Comparison of ENCODE assay signal across 26 mouse cellular contexts in genomic region chr2:91164991-91165390, GRCm38 (mm10). TPM values are rescaled to one million over a fixed set of nuclear protein-coding genes. Genes with fewer than 3 reads are reported as not detected.
DNase-seq lines count a peak whose midpoint lies in the region; ATAC-seq and TF ChIP-seq lines count a peak whose summit lies in the region.
"Had no signal": no experiment of that assay in that cellular context is flagged by ENCODE, and none has a peak within 500 bp of the region (broad histone marks: within the 10 kb centered on the region; RNA-seq: fewer than 3 reads in every experiment).

No protein-coding gene starts in this region.

- TF ChIP-seq CTCF in MEL (IDR thresholded peaks at IDR 0.05 in 2 of 3, conservative IDR thresholded peaks at IDR 0.05 in 1 of 3; ENCODE audit: control insufficient read depth in 1 of 3, insufficient read depth in 1 of 3, low read depth in 2 of 3, low read length in 3 of 3, poor library complexity in 1 of 3, severe bottlenecking in 1 of 3) = no peak
- no peak for TF ChIP-seq CTCF in liver, postnatal 0 days (IDR thresholded peaks at IDR 0.05; ENCODE audit: low read depth)

- intact Hi-C loops in heart, postnatal 10 days (cut with DNase I) = no loop called here

- peaks cover 15 to 37% of the 10 kb centered on the region in 2 experiments for H3K4me1 ChIP-seq in MEL (ENCODE audit: control insufficient read depth in 1 of 2, insufficient read depth in 2 of 2, low read length in 2 of 2)
- H3K4me1 ChIP-seq in liver, embryonic 13.5 days (replicated peaks) = peaks cover 27% of the 10 kb centered on the region
- H3K4me1 ChIP-seq in liver, postnatal 0 days (ENCODE audit: insufficient read depth) = no peaks in the 10 kb centered on the region
- peaks cover under 1% of the 10 kb centered on the region; the same call in 1 of the 2 replicates for H3K4me1 ChIP-seq in heart, embryonic 11.5 days (ENCODE audit: control insufficient read depth, insufficient read depth, low read length)
- H3K4me1 ChIP-seq: embryonic facial prominence, embryonic 15.5 days; forebrain, embryonic 10.5 days; hindbrain, embryonic 12.5 days had no signal

- TF ChIP-seq RAD21 in MEL (IDR thresholded peaks at IDR 0.05; ENCODE audit: low read depth, low read length) = no peak

- no peak overlapping the region for H3K4me2 ChIP-seq in liver, embryonic 13.5 days
- H3K4me2 ChIP-seq in liver, postnatal 0 days (ENCODE audit: low read depth, low read length) = no peak overlapping the region
- H3K4me2 ChIP-seq in heart, embryonic 11.5 days = no peak overlapping the region
- H3K4me2 ChIP-seq: embryonic facial prominence, embryonic 15.5 days; heart, embryonic 12.5 days; hindbrain, embryonic 12.5 days had no signal

- TF ChIP-seq EP300 in MEL (IDR thresholded peaks at IDR 0.05; ENCODE audit: low read depth in 1 of 2, low read length in 2 of 2) = peak; percentile 81 to 93
- no peak for TF ChIP-seq EP300 in liver, postnatal 0 days (IDR thresholded peaks at IDR 0.05; ENCODE audit: low read depth)

- no peaks in the 10 kb centered on the region for H3K27me3 ChIP-seq in MEL (ENCODE audit: control insufficient read depth in 1 of 2, insufficient read depth in 2 of 2, low read length in 2 of 2)
- no peaks in the 10 kb centered on the region for H3K27me3 ChIP-seq in liver, embryonic 13.5 days
- no peaks in the 10 kb centered on the region for H3K27me3 ChIP-seq in liver, postnatal 0 days (ENCODE audit: insufficient read depth, low read length)
- no peaks in the 10 kb centered on the region for H3K27me3 ChIP-seq in heart, embryonic 11.5 days (ENCODE audit: control insufficient read depth, insufficient read depth, low read length)
- H3K27me3 ChIP-seq: embryonic facial prominence, embryonic 15.5 days; heart, embryonic 12.5 days; hindbrain, embryonic 12.5 days; Patski had no signal

- H3K27ac ChIP-seq in MEL (ENCODE audit: control insufficient read depth, low read depth, low read length) = peak overlapping the region; percentile 77
- no peak overlapping the region for H3K27ac ChIP-seq in liver, embryonic 13.5 days
- no peak overlapping the region for H3K27ac ChIP-seq in liver, postnatal 0 days (ENCODE audit: low read depth)
- H3K27ac ChIP-seq in heart, embryonic 11.5 days (ENCODE audit: low read depth, low read length) = no peak overlapping the region
- H3K27ac ChIP-seq: embryonic facial prominence, embryonic 15.5 days; forebrain, embryonic 10.5 days; heart, adult 2 months; hindbrain, embryonic 12.5 days had no signal

- peak; percentile 86 for DNase-seq in MEL (ENCODE audit: low read depth, low spot score)
- peak; percentile 26 for DNase-seq in c-Kit-positive CD71-positive TER-119-positive erythroid progenitor cells, embryonic 14.5 days (ENCODE audit: low spot score)
- peak; percentile 27 for DNase-seq in liver, embryonic 13.5 days
- no peak for DNase-seq in liver, postnatal 0 days
- no peak for DNase-seq in thymus, adult 18-20 months
- no peak for DNase-seq in left cerebral cortex, adult 18-20 months (ENCODE audit: low spot score in 2 of 2)
- DNase-seq in heart, postnatal 10 days = no peak
- DNase-seq: adrenal gland, postnatal 10 days; cerebellum, adult 2 months; cerebellum, postnatal 10 days; embryo, embryonic 11 days; gastrocnemius, postnatal 14 days; heart, adult 2 months; heart, postnatal 4 days had no signal

- H3K4me3 ChIP-seq in MEL (ENCODE audit: control insufficient read depth in 1 of 2, insufficient read depth in 1 of 2, low read depth in 2 of 2, low read length in 2 of 2) = no peak overlapping the region
- H3K4me3 ChIP-seq in liver, embryonic 13.5 days (replicated peaks) = no peak overlapping the region
- no peak overlapping the region for H3K4me3 ChIP-seq in liver, postnatal 0 days (ENCODE audit: low read depth, low read length)
- H3K4me3 ChIP-seq in heart, embryonic 11.5 days (ENCODE audit: low read depth, low read length) = no peak overlapping the region
- H3K4me3 ChIP-seq: embryonic facial prominence, embryonic 15.5 days; erythroblast, embryonic 14.5 days; forebrain, embryonic 10.5 days; heart, adult 2 months; heart, embryonic 12.5 days; hindbrain, embryonic 12.5 days had no signal

- ATAC-seq in liver, embryonic 13.5 days (ENCODE audit: low read depth) = peak; percentile 88
- peak; percentile 40; the same call in 1 of the 2 replicates for ATAC-seq in liver, postnatal 0 days
- no peak; the same call in 1 of the 2 replicates for ATAC-seq in heart, embryonic 11.5 days (replicated peaks; ENCODE audit: insufficient number of reproducible peaks, low FRiP score, low TSS enrichment)
- ATAC-seq: activated CD4-positive, CD25-positive, alpha-beta regulatory T cell, adult 4 months; forebrain, embryonic 14.5 days; hindbrain, embryonic 16.5 days; inflammation-experienced regulatory T-cells, adult 6 months; Patski had no signal

- H3K9me3 ChIP-seq in MEL (replicated peaks; ENCODE audit: insufficient read depth, low read length) = no peaks in the 10 kb centered on the region
- H3K9me3 ChIP-seq in liver, embryonic 13.5 days (replicated peaks) = no peaks in the 10 kb centered on the region
- no peaks in the 10 kb centered on the region for H3K9me3 ChIP-seq in liver, postnatal 0 days (ENCODE audit: low read length)
- no peaks in the 10 kb centered on the region for H3K9me3 ChIP-seq in heart, embryonic 11.5 days (replicated peaks; ENCODE audit: control insufficient read depth, low read length)
- H3K9me3 ChIP-seq: embryonic facial prominence, embryonic 15.5 days; forebrain, embryonic 10.5 days; heart, embryonic 12.5 days; hindbrain, embryonic 12.5 days had no signal

- peaks cover 3 to 47% of the 10 kb centered on the region in 2 experiments; a peak in 3 of 4 replicates for H3K36me3 ChIP-seq in MEL (ENCODE audit: control insufficient read depth in 1 of 2, insufficient read depth in 2 of 2, low read length in 2 of 2)
- H3K36me3 ChIP-seq in liver, embryonic 13.5 days = peaks cover 58% of the 10 kb centered on the region
- peaks cover 34% of the 10 kb centered on the region for H3K36me3 ChIP-seq in liver, postnatal 0 days (replicated peaks; ENCODE audit: insufficient read depth, low read length)
- no peaks in the 10 kb centered on the region for H3K36me3 ChIP-seq in heart, embryonic 11.5 days (ENCODE audit: control insufficient read depth, insufficient read depth, low read length)

- H3K9ac ChIP-seq in MEL (ENCODE audit: control insufficient read depth, low read depth, low read length, poor library complexity, severe bottlenecking) = no peak overlapping the region
- H3K9ac ChIP-seq in liver, embryonic 13.5 days = no peak overlapping the region
- no peak overlapping the region for H3K9ac ChIP-seq in liver, postnatal 0 days (replicated peaks)
- no peak overlapping the region for H3K9ac ChIP-seq in heart, embryonic 11.5 days (ENCODE audit: low read depth, low read length)
- H3K9ac ChIP-seq: embryonic facial prominence, embryonic 15.5 days; heart, embryonic 12.5 days; hindbrain, embryonic 12.5 days had no signal

- 36% methylated on average over 6 of the region's 6 CpGs for WGBS in liver, embryonic 13.5 days (ENCODE audit: insufficient replicate concordance)
- WGBS in liver, postnatal 0 days (ENCODE audit: insufficient replicate concordance) = 51% methylated on average over 6 of the region's 6 CpGs
- WGBS in heart, embryonic 11.5 days (ENCODE audit: insufficient replicate concordance) = 44% methylated on average over 6 of the region's 6 CpGs

- H3K79me2 ChIP-seq in MEL (ENCODE audit: control insufficient read depth, insufficient read depth, low read length, poor library complexity) = no peaks in the 10 kb centered on the region

- no peak for TF ChIP-seq POLR2A in MEL (IDR thresholded peaks at IDR 0.05; ENCODE audit: control insufficient read depth in 1 of 2, insufficient read depth in 1 of 2, low read depth in 1 of 2, low read length in 2 of 2, poor library complexity in 1 of 2)

RNA-seq across cellular contexts. Expression of gene Madd, which starts 18.6 kb away (rescaled TPM):
- total RNA-seq in MEL (2012; rRNA removed) = 15.7 and 17.5 TPM in 2 replicates
- polyA plus RNA-seq in MEL (2012; ENCODE audit: insufficient read depth in 1 of 2, insufficient read length in 2 of 2, low read depth in 1 of 2, low replicate concordance in 2 of 2, missing spikeins in 1 of 2) = 10 to 100 TPM in 1 of 2 experiments, not detected in 1; 27.4 TPM
- 7.4 and 8.4 TPM in 2 replicates for polyA plus RNA-seq in liver, embryonic 13.5 days (2015; fragmentation: Nextera tagmentation; extraction: Ambion mirVana)
- 2.9 and 3.6 TPM in 2 replicates for polyA plus RNA-seq in liver, postnatal 0 days (2015; fragmentation: Nextera tagmentation; extraction: Ambion mirVana)
- 5.0 and 6.8 TPM in 2 replicates for polyA plus RNA-seq in heart, embryonic 11.5 days (2014; fragmentation: Nextera tagmentation; extraction: Ambion mirVana)
- total RNA-seq in left cerebral cortex, adult 18-20 months (2021) = 100 to 1,000 TPM; 222 to 228 TPM
- 1 to 10 TPM; 5.2 to 6.3 TPM for total RNA-seq in heart, postnatal 10 days (2021)

RNA-seq across cellular contexts. Expression of gene Nr1h3, which starts 37.6 kb away (rescaled TPM):
- total RNA-seq in MEL (2012; rRNA removed) = 3.5 and 4.7 TPM in 2 replicates
- 1 to 10 TPM in 1 of 2 experiments, not detected in 1; 6.9 TPM for polyA plus RNA-seq in MEL (2012; ENCODE audit: insufficient read depth in 1 of 2, insufficient read length in 2 of 2, low read depth in 1 of 2, low replicate concordance in 2 of 2, missing spikeins in 1 of 2)
- polyA plus RNA-seq in liver, embryonic 13.5 days (2015; fragmentation: Nextera tagmentation; extraction: Ambion mirVana) = 14.1 and 16.5 TPM in 2 replicates
- polyA plus RNA-seq in liver, postnatal 0 days (2015; fragmentation: Nextera tagmentation; extraction: Ambion mirVana) = 30.0 and 31.0 TPM in 2 replicates
- 2.5 and 2.8 TPM in 2 replicates for polyA plus RNA-seq in heart, embryonic 11.5 days (2014; fragmentation: Nextera tagmentation; extraction: Ambion mirVana)
- 1 to 10 TPM; 3.5 to 3.6 TPM for total RNA-seq in left cerebral cortex, adult 18-20 months (2021)
- 1 to 10 TPM; 3.9 to 7.6 TPM for total RNA-seq in heart, postnatal 10 days (2021)

RNA-seq across cellular contexts. Expression of gene Acp2, which starts 37.7 kb away (rescaled TPM):
- 5.4 and 7.3 TPM in 2 replicates for total RNA-seq in MEL (2012; rRNA removed)
- 10 to 100 TPM in 1 of 2 experiments, not detected in 1; 11.3 TPM for polyA plus RNA-seq in MEL (2012; ENCODE audit: insufficient read depth in 1 of 2, insufficient read length in 2 of 2, low read depth in 1 of 2, low replicate concordance in 2 of 2, missing spikeins in 1 of 2)
- polyA plus RNA-seq in liver, embryonic 13.5 days (2015; fragmentation: Nextera tagmentation; extraction: Ambion mirVana) = 8.2 and 10.4 TPM in 2 replicates
- polyA plus RNA-seq in liver, postnatal 0 days (2015; fragmentation: Nextera tagmentation; extraction: Ambion mirVana) = 13.0 and 14.1 TPM in 2 replicates
- polyA plus RNA-seq in heart, embryonic 11.5 days (2014; fragmentation: Nextera tagmentation; extraction: Ambion mirVana) = 19.0 and 20.3 TPM in 2 replicates
- 10 to 100 TPM; 49.5 TPM for total RNA-seq in left cerebral cortex, adult 18-20 months (2021)
- total RNA-seq in heart, postnatal 10 days (2021) = 10 to 100 TPM; 19.1 to 23.8 TPM

RNA-seq across cellular contexts. Expression of gene Mybpc3, which starts 47.0 kb away (rescaled TPM):
- total RNA-seq in MEL (2012; rRNA removed) = 0.19 and 0.29 TPM in 2 replicates
- polyA plus RNA-seq in MEL (2012; ENCODE audit: insufficient read depth in 1 of 2, insufficient read length in 2 of 2, low read depth in 1 of 2, low replicate concordance in 2 of 2, missing spikeins in 1 of 2) = under 1 TPM in 1 of 2 experiments, not detected in 1; 0.50 TPM
- polyA plus RNA-seq in liver, embryonic 13.5 days (2015; fragmentation: Nextera tagmentation; extraction: Ambion mirVana) = 0.14 and 0.95 TPM in 2 replicates
- polyA plus RNA-seq in liver, postnatal 0 days (2015; fragmentation: Nextera tagmentation; extraction: Ambion mirVana) = 0.04 TPM in 2 replicates
- 470 and 665 TPM in 2 replicates for polyA plus RNA-seq in heart, embryonic 11.5 days (2014; fragmentation: Nextera tagmentation; extraction: Ambion mirVana)
- under 1 TPM; 0.12 TPM for total RNA-seq in left cerebral cortex, adult 18-20 months (2021)
- total RNA-seq in heart, postnatal 10 days (2021) = 1,000 to 10,000 TPM; 1,924 to 2,166 TPM
- polyA plus RNA-seq: activated CD4-positive, CD25-positive, alpha-beta regulatory T cell, adult 4 months; C2C12; erythroblast, embryonic 14.5 days; forebrain, embryonic 10.5 days; forebrain, embryonic 14.5 days; inflammation-experienced regulatory T-cells, adult 6 months; Patski had no signal

Comparison
In these comparisons a context has a peak if more than half of its experiments do, and no peak if none do; other contexts are left out.
1. DNase-seq: peak in MEL (single experiment), c-Kit-positive CD71-positive TER-119-positive erythroid progenitor cells, embryonic 14.5 days (single experiment) and liver, embryonic 13.5 days (single experiment); none in liver, postnatal 0 days (single experiment), thymus, adult 18-20 months (0 of 2), left cerebral cortex, adult 18-20 months (0 of 2) and heart, postnatal 10 days (0 of 2).